Mouse (Mus musculus): Measurements from ENCODE around the gene Gtf3c5.

The Gtf3c5 gene

GRCm38 (mm10) chr2:28575341-28575740, 8.2 kb downstream of the Gtf3c5 start:
- in situ Hi-C loops (cut with MboI, MseI): no loop called here

GRCm38 (mm10) chr2:28569903-28570302, 13.6 kb downstream of the Gtf3c5 start:
- in situ Hi-C loops (cut with MboI, MseI): no loop called here

- in situ Hi-C loops (cut with MboI, MseI): no loop called here
Observed at GRCm38 (mm10) chr2:28566545-28566944, 17.0 kb downstream of the Gtf3c5 start.

- in situ Hi-C loops (cut with MboI, MseI): no loop called here
Observed at GRCm38 (mm10) chr2:28564380-28564779, 19.2 kb downstream of the Gtf3c5 start.

GRCm38 (mm10) chr2:28563830-28564229, 19.7 kb downstream of the Gtf3c5 start:
- in situ Hi-C loops (cut with MboI, MseI): no loop called here

GRCm38 (mm10) chr2:28563303-28563702, 20.2 kb downstream of the Gtf3c5 start, which contains the start of gene Cel:
Gene Cel (minus strand): TSS chr2:28563403.
- in situ Hi-C loops (cut with MboI, MseI): no loop called here

- in situ Hi-C loops (cut with MboI, MseI): no loop called here
Observed at GRCm38 (mm10) chr2:28557452-28557851, 26.1 kb downstream of the Gtf3c5 start.

GRCm38 (mm10) chr2:28552301-28552700, 31.2 kb downstream of the Gtf3c5 start:
- in situ Hi-C loops (cut with MboI, MseI): no loop called here

GRCm38 (mm10) chr2:28549157-28549556, 34.4 kb downstream of the Gtf3c5 start:
- in situ Hi-C loops (cut with MboI, MseI): loop anchor here (5.0 kb wide), 1 partner anchor 37 kb away; the partner anchor contains the start of gene Ralgds

- in situ Hi-C loops (cut with MboI, MseI): loop anchor here (5.0 kb wide), 1 partner anchor 35 kb away; the partner anchor contains the start of gene Ralgds
Observed at GRCm38 (mm10) chr2:28547237-28548172, 36.0 kb downstream of the Gtf3c5 start.

GRCm38 (mm10) chr2:28546560-28546959, 37.0 kb downstream of the Gtf3c5 start:
- in situ Hi-C loops (cut with MboI, MseI): loop anchor here (5.0 kb wide), 1 partner anchor 34 kb away; the partner anchor contains the start of gene Ralgds

GRCm38 (mm10) chr2:28545976-28546375, 37.6 kb downstream of the Gtf3c5 start:
- in situ Hi-C loops (cut with MboI, MseI): loop anchor here (5.0 kb wide), 1 partner anchor 34 kb away; the partner anchor contains the start of gene Ralgds

- in situ Hi-C loops (cut with MboI, MseI): no loop called here
Observed at GRCm38 (mm10) chr2:28543894-28544293, 39.7 kb downstream of the Gtf3c5 start.

- in situ Hi-C loops (cut with MboI, MseI): no loop called here
Observed at GRCm38 (mm10) chr2:28540587-28541227, 42.8 kb downstream of the Gtf3c5 start.

- in situ Hi-C loops (cut with MboI, MseI): no loop called here
Observed at GRCm38 (mm10) chr2:28539949-28540348, 43.6 kb downstream of the Gtf3c5 start.

GRCm38 (mm10) chr2:28539206-28539605, 44.3 kb downstream of the Gtf3c5 start:
- in situ Hi-C loops (cut with MboI, MseI): no loop called here

GRCm38 (mm10) chr2:28538817-28539128, 44.8 kb downstream of the Gtf3c5 start:
- in situ Hi-C loops (cut with MboI, MseI): no loop called here

GRCm38 (mm10) chr2:28537995-28538816, 45.3 kb downstream of the Gtf3c5 start:
- in situ Hi-C loops (cut with MboI, MseI): no loop called here

GRCm38 (mm10) chr2:28537634-28537920, 46.0 kb downstream of the Gtf3c5 start:
- in situ Hi-C loops (cut with MboI, MseI): no loop called here

GRCm38 (mm10) chr2:28536766-28537633, 46.6 kb downstream of the Gtf3c5 start:
- in situ Hi-C loops (cut with MboI, MseI): no loop called here

- in situ Hi-C loops (cut with MboI, MseI): no loop called here
Observed at GRCm38 (mm10) chr2:28536166-28536565, 47.4 kb downstream of the Gtf3c5 start.
